Mouse (Mus musculus) hindlimb bud, embryonic 11.5 days (tissue): ENCODE measurements around the gene Mpc2.

Source experiments
- DNase-seq: peaks from one replicate; pipeline ENCODE4 v3.0.0-alpha.2; 2012; ENCODE audit warnings: low read depth, low spot score; ENCODE audit errors: extremely low spot score

The Mpc2 gene

DNA sequence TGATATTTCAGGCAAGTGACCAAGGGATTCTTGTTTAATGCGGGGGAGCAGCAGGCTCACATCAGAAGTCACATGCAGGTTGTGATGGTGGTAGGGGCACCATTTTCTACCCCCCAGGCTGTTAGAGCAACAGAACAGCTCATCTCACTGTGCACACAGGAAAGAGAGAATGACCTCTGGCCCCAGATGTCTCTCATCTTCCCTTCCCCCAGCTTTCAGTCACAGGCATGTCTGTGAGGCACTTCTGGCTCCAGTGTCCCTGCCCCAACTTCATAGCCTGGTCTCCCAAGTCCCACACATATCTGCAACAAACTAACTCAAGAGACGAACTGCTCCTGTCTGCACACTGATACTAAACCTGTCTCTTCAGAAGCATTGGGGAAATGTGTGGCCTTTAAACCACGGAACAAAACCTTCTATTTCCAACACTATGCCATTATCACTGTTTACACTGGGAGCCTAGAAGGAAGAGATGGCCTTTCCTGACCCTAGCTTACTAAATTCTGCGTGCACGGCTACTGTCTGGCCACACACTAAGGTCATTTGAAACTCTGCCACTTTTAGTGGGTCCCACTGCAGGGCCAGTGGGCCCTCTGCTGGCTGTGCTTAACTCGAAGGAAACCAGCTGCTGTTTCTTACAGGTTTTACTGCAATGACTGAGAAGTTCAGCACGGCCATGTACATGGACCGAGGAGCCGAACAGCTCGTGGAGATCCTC is 43.0 kb downstream of the Mpc2 start:
- peak; percentile 10 for DNase-seq

DNA sequence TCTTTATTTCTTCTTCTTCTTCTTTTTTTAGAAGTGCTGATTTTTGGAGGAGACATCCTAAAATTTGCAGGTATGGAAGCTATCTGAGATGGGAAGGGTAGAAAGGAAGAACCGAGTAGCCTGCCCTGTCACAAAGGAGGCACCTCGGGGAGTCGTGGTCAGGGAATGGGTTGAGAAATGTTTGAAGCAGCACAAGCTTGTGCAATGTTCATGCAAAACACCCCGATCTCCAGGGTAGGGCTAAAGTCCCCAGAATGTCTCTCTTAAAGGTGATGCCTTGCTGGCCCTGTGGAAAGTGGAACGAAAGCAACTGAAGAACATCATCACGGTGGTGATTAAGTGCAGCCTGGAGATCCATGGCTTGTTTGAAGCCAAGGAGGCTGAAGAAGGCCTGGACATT is 45.9 kb downstream of the Mpc2 start:
- no peak for DNase-seq

DNA sequence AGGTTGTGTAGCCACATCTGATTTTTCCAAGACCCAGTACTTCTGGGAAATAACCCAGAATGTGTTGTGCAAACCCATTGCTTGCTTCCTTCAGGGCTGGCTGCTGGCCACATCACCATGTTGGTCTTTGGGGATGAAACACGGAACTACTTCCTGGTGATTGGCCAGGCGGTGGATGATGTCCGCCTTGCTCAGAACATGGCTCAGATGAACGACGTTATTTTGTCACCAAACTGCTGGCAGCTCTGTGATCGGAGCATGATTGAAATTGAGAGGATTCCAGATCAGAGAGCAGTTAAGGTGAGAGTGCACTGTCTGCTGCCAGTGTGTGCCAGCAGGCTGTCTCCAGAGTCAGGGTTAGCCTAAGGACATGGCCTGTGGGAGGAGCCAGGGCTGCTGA is 49.7 kb downstream of the Mpc2 start:
- no peak for DNase-seq

DNA sequence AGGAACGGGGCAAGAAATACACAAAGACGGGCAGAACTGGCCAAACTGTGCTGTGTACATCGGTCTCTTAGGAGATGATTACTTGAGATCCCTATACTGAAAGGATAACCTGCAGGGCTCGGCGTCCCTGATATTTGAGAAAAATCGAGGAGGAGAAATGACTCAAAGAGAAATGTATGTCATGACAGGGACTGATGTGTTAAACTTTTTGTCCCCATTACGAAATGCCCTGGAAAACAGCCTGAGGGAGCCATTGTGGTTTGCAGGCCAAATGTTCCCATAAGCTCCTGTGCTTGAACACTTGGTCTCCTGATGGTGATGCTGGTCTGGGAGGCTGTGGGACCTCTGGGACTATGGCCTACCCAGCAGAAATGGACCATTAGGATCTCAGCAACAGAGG is 60.3 kb downstream of the Mpc2 start:
- DNase-seq = no peak
